ENCODE assay signal across 7 mouse cellular contexts in the genomic region with DNA sequence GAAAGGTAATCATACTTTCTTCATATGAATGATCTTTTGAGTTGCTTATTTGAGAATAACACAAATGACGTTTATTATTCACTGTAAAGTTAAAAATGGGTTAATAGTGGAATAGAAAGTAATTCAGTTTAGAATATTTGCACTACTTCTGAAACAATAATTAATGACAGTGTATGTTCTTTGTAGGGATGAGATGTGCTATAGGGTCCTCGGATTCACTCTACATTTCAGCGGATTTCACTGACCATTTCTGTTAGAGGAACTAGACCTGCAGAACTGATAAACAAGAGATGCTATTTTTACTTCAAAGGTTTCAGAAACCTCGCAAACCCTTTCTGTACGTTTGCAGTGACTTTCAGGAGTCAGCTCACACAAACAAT. TPM values are rescaled to one million over a fixed set of nuclear protein-coding genes. Genes with fewer than 3 reads are reported as not detected.
A peak's percentile ranks its signal among the peaks of the same experiment; 100 is the strongest.
DNase-seq lines count a peak whose midpoint lies in the region; ATAC-seq and TF ChIP-seq lines count a peak whose summit lies in the region.

No protein-coding gene starts in this region.

- H3K27me3 ChIP-seq in lung, embryonic 14.5 days (ENCODE audit: insufficient read depth, low read length), result peaks cover 81% of the 10 kb centered on the region
- peaks cover 65% of the 10 kb centered on the region for H3K27me3 ChIP-seq in forebrain, embryonic 12.5 days
- H3K27me3 ChIP-seq in limb, embryonic 11.5 days (ENCODE audit: control insufficient read depth, insufficient read depth, low read length), result peaks cover 58% of the 10 kb centered on the region
- peaks cover 46% of the 10 kb centered on the region for H3K27me3 ChIP-seq in neural tube, embryonic 14.5 days (ENCODE audit: control insufficient read depth, insufficient read depth, low read length)

- no peaks in the 10 kb centered on the region for H3K36me3 ChIP-seq in lung, embryonic 14.5 days (ENCODE audit: insufficient read depth)
- H3K36me3 ChIP-seq in forebrain, embryonic 12.5 days (replicated peaks), result no peaks in the 10 kb centered on the region
- no peaks in the 10 kb centered on the region for H3K36me3 ChIP-seq in limb, embryonic 11.5 days (ENCODE audit: control insufficient read depth, insufficient read depth, low read length)
- H3K36me3 ChIP-seq in neural tube, embryonic 14.5 days (ENCODE audit: control insufficient read depth, insufficient read depth, low read length), result no peaks in the 10 kb centered on the region

- TF ChIP-seq CTCF in lung, embryonic 14.5 days (IDR thresholded peaks at IDR 0.05; ENCODE audit: low read depth), result no peak

- no peak for ATAC-seq in lung, embryonic 14.5 days (ENCODE audit: insufficient read depth)
- ATAC-seq in forebrain, embryonic 12.5 days (ENCODE audit: low FRiP score), result no peak
- no peak for ATAC-seq in limb, embryonic 11.5 days (ENCODE audit: insufficient number of reproducible peaks, low FRiP score, low TSS enrichment, low read depth)
- no peak for ATAC-seq in neural tube, embryonic 14.5 days (ENCODE audit: low read depth)

- H3K27ac ChIP-seq in lung, embryonic 14.5 days (ENCODE audit: low read depth), result no peak overlapping the region
- H3K27ac ChIP-seq in forebrain, embryonic 12.5 days, result no peak overlapping the region
- H3K27ac ChIP-seq in limb, embryonic 11.5 days (replicated peaks; ENCODE audit: low read depth, low read length), result no peak overlapping the region
- no peak overlapping the region for H3K27ac ChIP-seq in neural tube, embryonic 14.5 days (ENCODE audit: low read depth, low read length)

- peak overlapping the region; percentile 82 for H3K4me2 ChIP-seq in lung, embryonic 14.5 days
- peak overlapping the region; percentile 98 for H3K4me2 ChIP-seq in forebrain, embryonic 12.5 days
- peak overlapping the region; percentile 96 for H3K4me2 ChIP-seq in limb, embryonic 11.5 days (ENCODE audit: low read depth, severe bottlenecking)
- H3K4me2 ChIP-seq in neural tube, embryonic 14.5 days (ENCODE audit: low read depth, low read length), result peak overlapping the region; percentile 87; the same call in 1 of the 2 replicates

- H3K4me1 ChIP-seq in lung, embryonic 14.5 days (ENCODE audit: insufficient read depth), result no peaks in the 10 kb centered on the region; the same call in 1 of the 2 replicates
- H3K4me1 ChIP-seq in forebrain, embryonic 12.5 days, result peaks cover 40% of the 10 kb centered on the region
- peaks cover 11% of the 10 kb centered on the region for H3K4me1 ChIP-seq in limb, embryonic 11.5 days (ENCODE audit: control insufficient read depth, insufficient read depth, low read length)
- H3K4me1 ChIP-seq in neural tube, embryonic 14.5 days (ENCODE audit: control insufficient read depth, insufficient read depth, low read length), result peaks cover 10% of the 10 kb centered on the region

- no peak for DNase-seq in lung, embryonic 14.5 days
- DNase-seq in lung, postnatal 36 days, result no peak
- DNase-seq in limb, embryonic 11.5 days (ENCODE audit: low spot score), result no peak
- no peak for DNase-seq in embryo, embryonic 10 days (ENCODE audit: low spot score)
- no peak for DNase-seq in gastrocnemius, postnatal 4 days (ENCODE audit: low spot score in 2 of 2)

- no peak overlapping the region for H3K9ac ChIP-seq in lung, embryonic 14.5 days
- no peak overlapping the region for H3K9ac ChIP-seq in forebrain, embryonic 12.5 days
- no peak overlapping the region for H3K9ac ChIP-seq in limb, embryonic 11.5 days (ENCODE audit: low read length)
- H3K9ac ChIP-seq in neural tube, embryonic 14.5 days (replicated peaks; ENCODE audit: low read depth, low read length), result no peak overlapping the region; the same call in 1 of the 2 replicates

- WGBS in lung, embryonic 14.5 days, result under 1% methylated on average over 5 of the region's 5 CpGs
- under 1% methylated on average over 5 of the region's 5 CpGs for WGBS in forebrain, embryonic 12.5 days
- WGBS in limb, embryonic 11.5 days, result 0% methylated on average over 5 of the region's 5 CpGs
- WGBS in neural tube, embryonic 14.5 days, result under 1% methylated on average over 5 of the region's 5 CpGs

- peak overlapping the region; percentile 52 for H3K4me3 ChIP-seq in lung, embryonic 14.5 days (ENCODE audit: low read depth, low read length)
- peak overlapping the region; percentile 55 for H3K4me3 ChIP-seq in forebrain, embryonic 12.5 days (replicated peaks)
- H3K4me3 ChIP-seq in limb, embryonic 11.5 days (ENCODE audit: low read depth, low read length), result peak overlapping the region; percentile 56
- peak overlapping the region; percentile 45 for H3K4me3 ChIP-seq in neural tube, embryonic 14.5 days (ENCODE audit: low read depth, low read length)

- H3K9me3 ChIP-seq in lung, embryonic 14.5 days (ENCODE audit: low read depth, low read length), result no peaks in the 10 kb centered on the region; the same call in 1 of the 2 replicates
- no peaks in the 10 kb centered on the region for H3K9me3 ChIP-seq in forebrain, embryonic 12.5 days
- no peaks in the 10 kb centered on the region for H3K9me3 ChIP-seq in limb, embryonic 11.5 days (ENCODE audit: control insufficient read depth, low read length)
- H3K9me3 ChIP-seq in neural tube, embryonic 14.5 days (ENCODE audit: control insufficient read depth, low read length), result no peaks in the 10 kb centered on the region

RNA-seq across cellular contexts. Expression of a gene that starts 0.4 kb away (rescaled TPM):
- 0.14 and 0.22 TPM in 2 replicates for polyA plus RNA-seq in lung, embryonic 14.5 days (2014; fragmentation: Nextera tagmentation; extraction: Ambion mirVana)
- 0.18 and 0.50 TPM in 2 replicates for polyA plus RNA-seq in forebrain, embryonic 12.5 days (2016; fragmentation: Nextera tagmentation; extraction: Ambion mirVana)
- 0.10 TPM in 1 of 2 replicates, not detected in the other for polyA plus RNA-seq in limb, embryonic 11.5 days (2014; fragmentation: Nextera tagmentation; extraction: Ambion mirVana)
- 0.23 TPM in 1 of 2 replicates, not detected in the other for polyA plus RNA-seq in neural tube, embryonic 14.5 days (2014; fragmentation: Nextera tagmentation; extraction: Ambion mirVana)
- 1 to 10 TPM in 1 of 2 experiments, under 1 TPM in 1; 0.39 to 1.1 TPM for total RNA-seq in gastrocnemius, postnatal 4 days (2021)

RNA-seq across cellular contexts. Expression of a gene that starts 16.7 kb away (rescaled TPM):
- polyA plus RNA-seq in lung, embryonic 14.5 days (2014; fragmentation: Nextera tagmentation; extraction: Ambion mirVana), result 33.4 and 33.8 TPM in 2 replicates
- polyA plus RNA-seq in forebrain, embryonic 12.5 days (2016; fragmentation: Nextera tagmentation; extraction: Ambion mirVana), result 42.0 and 43.9 TPM in 2 replicates
- 31.4 and 34.4 TPM in 2 replicates for polyA plus RNA-seq in limb, embryonic 11.5 days (2014; fragmentation: Nextera tagmentation; extraction: Ambion mirVana)
- 30.6 and 39.0 TPM in 2 replicates for polyA plus RNA-seq in neural tube, embryonic 14.5 days (2014; fragmentation: Nextera tagmentation; extraction: Ambion mirVana)
- total RNA-seq in gastrocnemius, postnatal 4 days (2021), result 10 to 100 TPM; 25.3 to 29.2 TPM

RNA-seq across cellular contexts. Expression of a gene that starts 21.3 kb away (rescaled TPM):
- 194 and 200 TPM in 2 replicates for polyA plus RNA-seq in lung, embryonic 14.5 days (2014; fragmentation: Nextera tagmentation; extraction: Ambion mirVana)
- 156 and 162 TPM in 2 replicates for polyA plus RNA-seq in forebrain, embryonic 12.5 days (2016; fragmentation: Nextera tagmentation; extraction: Ambion mirVana)
- 174 and 187 TPM in 2 replicates for polyA plus RNA-seq in limb, embryonic 11.5 days (2014; fragmentation: Nextera tagmentation; extraction: Ambion mirVana)
- 203 and 222 TPM in 2 replicates for polyA plus RNA-seq in neural tube, embryonic 14.5 days (2014; fragmentation: Nextera tagmentation; extraction: Ambion mirVana)
- total RNA-seq in gastrocnemius, postnatal 4 days (2021), result 100 to 1,000 TPM; 117 to 119 TPM
